Mouse (Mus musculus): ENCODE results near the gene Atrnl1. TPM values are rescaled to one million over a fixed set of nuclear protein-coding genes. Genes with fewer than 3 reads are reported as not detected.
"Not testable (repeated sequence)": the region's sequence is repeated elsewhere in the genome, so short reads cannot be mapped to it uniquely, and the experiment has no call there.

Gene Atrnl1
- polyA plus RNA-seq, 1 experiment from 2014 or later: 2.9 TPM

DNA sequence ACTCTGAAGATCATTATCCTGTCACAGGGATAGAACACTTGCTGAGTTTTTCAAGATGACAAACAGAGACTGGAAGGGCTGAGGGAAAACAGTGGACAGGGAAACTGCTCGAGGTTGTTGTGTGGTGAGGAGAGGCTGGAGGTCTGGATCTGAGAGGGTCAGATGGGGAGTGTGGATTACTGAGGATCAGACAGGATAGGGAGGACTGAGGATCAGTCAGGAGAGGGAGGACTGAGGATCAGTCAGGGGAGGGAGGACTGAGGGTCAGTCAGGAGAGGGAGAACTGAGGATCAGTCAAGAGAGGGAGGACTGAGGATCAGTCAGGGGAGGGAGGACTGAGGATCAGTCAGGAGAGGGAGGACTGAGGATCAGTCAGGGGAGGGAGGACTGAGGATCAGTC lies 269.0 kb downstream of the Atrnl1 start:
- H3K27me3 ChIP-seq (replicated peaks; ENCODE audit: control insufficient read depth, insufficient read depth, low read length); H3K27ac ChIP-seq (ENCODE audit: low read depth, low read length); H3K9ac ChIP-seq (ENCODE audit: low read depth, low read length); H3K9me3 ChIP-seq (ENCODE audit: control insufficient read depth, low read length); H3K36me3 ChIP-seq (ENCODE audit: control insufficient read depth, insufficient read depth, low read length); DNase-seq (ENCODE audit: low spot score); H3K4me3 ChIP-seq (ENCODE audit: low read depth, low read length); ATAC-seq (replicated peaks; ENCODE audit: low FRiP score); H3K4me2 ChIP-seq; H3K4me1 ChIP-seq (replicated peaks; ENCODE audit: control insufficient read depth, insufficient read depth, low read length): not testable (repeated sequence)
- WGBS: 66% methylated on average over 1 of the region's 1 CpGs

DNA sequence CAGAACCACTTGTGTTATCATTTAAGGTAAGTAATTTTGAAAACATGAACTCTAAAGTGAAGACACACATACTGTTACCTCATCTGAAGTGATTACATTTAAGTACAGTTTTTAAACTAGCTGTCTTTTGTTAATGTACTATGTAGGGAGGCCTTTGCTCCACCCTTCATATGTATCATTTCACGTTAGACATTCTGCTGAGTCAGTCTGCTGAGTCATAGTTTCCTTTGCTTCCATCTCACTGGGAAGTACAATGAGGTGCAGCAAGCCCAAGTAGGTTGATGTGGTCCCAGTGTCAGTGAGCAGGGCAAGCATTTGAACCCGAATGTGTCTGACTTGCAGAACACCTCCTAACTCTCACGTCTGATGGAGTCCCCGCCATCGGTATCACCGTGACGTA lies 271.1 kb downstream of the Atrnl1 start:
- no peak overlapping the region for H3K4me3 ChIP-seq (ENCODE audit: low read depth, low read length)
- no peaks in the 10 kb centered on the region for H3K9me3 ChIP-seq (ENCODE audit: control insufficient read depth, low read length)
- ATAC-seq (replicated peaks; ENCODE audit: low FRiP score): peak; percentile 54
- H3K9ac ChIP-seq (ENCODE audit: low read depth, low read length): no peak overlapping the region
- no peak for DNase-seq (ENCODE audit: low spot score)
- H3K4me2 ChIP-seq: no peak overlapping the region
- H3K4me1 ChIP-seq (replicated peaks; ENCODE audit: control insufficient read depth, insufficient read depth, low read length): no peaks in the 10 kb centered on the region
- 81% methylated on average over 7 of the region's 7 CpGs for WGBS
- no peak overlapping the region for H3K27ac ChIP-seq (ENCODE audit: low read depth, low read length)
- no peaks in the 10 kb centered on the region for H3K27me3 ChIP-seq (replicated peaks; ENCODE audit: control insufficient read depth, insufficient read depth, low read length)
- H3K36me3 ChIP-seq (ENCODE audit: control insufficient read depth, insufficient read depth, low read length): no peaks in the 10 kb centered on the region

DNA sequence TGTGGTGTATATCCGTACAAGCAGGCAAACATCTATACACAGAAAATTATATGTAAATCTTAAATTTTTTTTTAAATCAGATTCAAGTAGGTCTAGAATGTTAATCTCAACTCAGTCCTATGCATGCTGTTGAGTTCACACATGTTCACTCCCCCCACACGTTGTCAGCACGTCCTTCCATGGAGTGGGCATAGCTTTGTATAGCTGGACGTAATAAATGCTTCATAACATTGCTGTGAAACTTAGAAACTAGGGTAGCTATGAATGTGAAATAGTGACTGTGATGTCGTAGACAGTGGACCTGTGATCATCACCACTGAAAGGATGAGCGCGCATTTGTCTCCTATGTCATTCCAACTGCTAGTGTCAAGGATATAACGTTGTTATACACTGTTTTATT lies 278.0 kb downstream of the Atrnl1 start:
- Histone ChIP-seq H3K4me1 (replicated peaks; ENCODE audit: control insufficient read depth, insufficient read depth, low read length) (no peaks in the 10 kb centered on the region), H3K27me3 (replicated peaks; ENCODE audit: control insufficient read depth, insufficient read depth, low read length) (no peaks in the 10 kb centered on the region), H3K27ac (ENCODE audit: low read depth, low read length) (no peak overlapping the region), H3K36me3 (ENCODE audit: control insufficient read depth, insufficient read depth, low read length) (no peaks in the 10 kb centered on the region), H3K9ac (ENCODE audit: low read depth, low read length) (no peak overlapping the region), H3K9me3 (ENCODE audit: control insufficient read depth, low read length) (no peaks in the 10 kb centered on the region), H3K4me2 (no peak overlapping the region), H3K4me3 (ENCODE audit: low read depth, low read length) (no peak overlapping the region)
- WGBS: 91% methylated on average over 8 of the region's 8 CpGs
- ATAC-seq (replicated peaks; ENCODE audit: low FRiP score) (no peak), DNase-seq (ENCODE audit: low spot score) (no peak)

DNA sequence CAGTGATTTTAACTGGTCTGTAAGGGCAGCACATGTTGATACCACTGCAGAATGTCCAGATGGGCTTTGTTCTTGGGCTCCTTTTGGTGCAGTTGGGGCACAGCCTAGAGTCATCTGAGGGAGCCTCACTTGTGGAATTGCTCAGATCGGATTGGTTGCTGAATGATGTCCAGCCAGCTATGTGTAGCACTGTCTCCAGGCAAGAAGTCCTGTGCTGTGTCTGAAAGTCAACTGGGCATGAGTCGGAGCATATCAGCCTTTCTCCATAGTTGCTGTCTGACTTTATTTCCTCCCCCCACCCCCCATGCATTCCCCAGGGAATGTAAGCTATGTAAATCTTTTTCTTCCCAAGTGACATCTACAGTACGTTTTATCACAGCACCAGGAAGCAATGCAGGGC lies 278.9 kb downstream of the Atrnl1 start:
- H3K4me2 ChIP-seq: no peak overlapping the region
- 48% methylated on average over 3 of the region's 3 CpGs for WGBS
- DNase-seq (ENCODE audit: low spot score) (no peak), ATAC-seq (replicated peaks; ENCODE audit: low FRiP score) (no peak)
- H3K9ac ChIP-seq (ENCODE audit: low read depth, low read length): no peak overlapping the region
- H3K27ac ChIP-seq (ENCODE audit: low read depth, low read length): no peak overlapping the region
- H3K27me3 ChIP-seq (replicated peaks; ENCODE audit: control insufficient read depth, insufficient read depth, low read length): no peaks in the 10 kb centered on the region
- H3K4me3 ChIP-seq (ENCODE audit: low read depth, low read length): no peak overlapping the region
- H3K9me3 ChIP-seq (ENCODE audit: control insufficient read depth, low read length): no peaks in the 10 kb centered on the region
- no peaks in the 10 kb centered on the region for H3K4me1 ChIP-seq (replicated peaks; ENCODE audit: control insufficient read depth, insufficient read depth, low read length)
- H3K36me3 ChIP-seq (ENCODE audit: control insufficient read depth, insufficient read depth, low read length): no peaks in the 10 kb centered on the region

DNA sequence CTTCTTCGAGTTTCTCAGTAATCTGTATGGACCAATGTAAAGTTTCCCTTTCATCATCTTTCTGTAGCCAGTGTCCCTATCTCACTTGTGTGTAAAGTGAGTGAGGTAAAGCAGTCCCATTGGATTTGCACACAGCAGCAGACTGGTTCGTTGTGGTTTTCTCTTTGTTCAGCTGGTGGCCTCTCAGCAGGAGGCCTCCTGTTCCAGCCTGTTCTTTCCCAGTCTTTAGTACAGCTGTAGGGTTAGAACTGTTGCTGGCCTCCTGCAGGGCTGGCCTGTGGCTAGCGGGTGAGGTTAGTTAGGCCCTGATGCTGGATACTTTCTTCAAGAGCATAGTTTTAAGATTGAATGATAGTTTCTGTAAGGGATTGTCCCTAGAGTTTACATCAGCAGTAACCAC lies 280.1 kb downstream of the Atrnl1 start:
- Histone ChIP-seq H3K4me2 (no peak overlapping the region), H3K4me3 (ENCODE audit: low read depth, low read length) (no peak overlapping the region), H3K9ac (ENCODE audit: low read depth, low read length) (no peak overlapping the region), H3K36me3 (ENCODE audit: control insufficient read depth, insufficient read depth, low read length) (no peaks in the 10 kb centered on the region), H3K4me1 (replicated peaks; ENCODE audit: control insufficient read depth, insufficient read depth, low read length) (no peaks in the 10 kb centered on the region), H3K9me3 (ENCODE audit: control insufficient read depth, low read length) (no peaks in the 10 kb centered on the region), H3K27ac (ENCODE audit: low read depth, low read length) (no peak overlapping the region), H3K27me3 (replicated peaks; ENCODE audit: control insufficient read depth, insufficient read depth, low read length) (no peaks in the 10 kb centered on the region)
- DNase-seq (ENCODE audit: low spot score) (no peak), ATAC-seq (replicated peaks; ENCODE audit: low FRiP score) (no peak)
- WGBS: 59% methylated on average over 3 of the region's 3 CpGs

DNA sequence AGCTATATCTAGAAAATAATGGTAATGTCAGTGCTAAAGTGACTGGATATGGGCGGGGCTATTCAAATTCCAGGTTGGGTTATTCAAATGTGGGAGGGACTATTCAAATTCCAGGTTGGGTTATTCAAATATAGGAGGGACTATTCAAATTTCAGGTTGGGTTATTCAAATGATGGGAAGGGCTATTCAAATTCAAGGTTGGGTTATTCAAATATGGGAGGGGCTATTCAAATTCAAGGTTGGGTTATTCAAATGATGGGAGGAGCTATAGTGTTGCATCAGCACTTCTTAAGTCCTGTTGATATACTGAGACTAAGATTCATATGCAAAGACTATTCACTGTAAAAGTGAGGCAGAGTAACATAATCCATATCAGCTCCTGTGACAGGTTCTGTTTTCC lies 283.4 kb downstream of the Atrnl1 start:
- Histone ChIP-seq H3K4me3 (ENCODE audit: low read depth, low read length) (no peak overlapping the region), H3K27me3 (replicated peaks; ENCODE audit: control insufficient read depth, insufficient read depth, low read length) (no peaks in the 10 kb centered on the region), H3K27ac (ENCODE audit: low read depth, low read length) (no peak overlapping the region), H3K9me3 (ENCODE audit: control insufficient read depth, low read length) (no peaks in the 10 kb centered on the region), H3K9ac (ENCODE audit: low read depth, low read length) (no peak overlapping the region), H3K4me2 (no peak overlapping the region), H3K4me1 (replicated peaks; ENCODE audit: control insufficient read depth, insufficient read depth, low read length) (no peaks in the 10 kb centered on the region), H3K36me3 (ENCODE audit: control insufficient read depth, insufficient read depth, low read length) (no peaks in the 10 kb centered on the region)
- no peak for DNase-seq (ENCODE audit: low spot score)
- peak; percentile 90 for ATAC-seq (replicated peaks; ENCODE audit: low FRiP score)
- 35% methylated on average over 1 of the region's 1 CpGs for WGBS

DNA sequence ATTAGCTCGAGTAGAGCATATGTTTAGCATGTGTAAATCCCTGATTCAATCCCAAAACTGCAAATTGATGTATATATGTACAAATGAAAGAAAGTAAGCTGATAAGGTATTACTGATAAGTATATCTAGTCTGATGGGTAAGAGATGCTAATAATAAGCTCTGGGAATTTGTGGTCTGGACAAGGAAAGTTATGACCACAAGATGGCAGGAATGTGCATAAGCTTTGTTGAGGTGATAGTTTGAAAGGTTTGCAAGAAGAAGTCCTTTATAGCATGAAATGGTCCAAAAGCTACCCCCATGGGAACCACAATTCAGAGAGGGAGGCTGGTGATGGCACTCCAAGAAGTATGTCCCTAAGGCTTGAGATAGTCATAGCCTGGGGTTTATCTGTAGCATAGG lies 289.2 kb downstream of the Atrnl1 start:
- H3K36me3 ChIP-seq (ENCODE audit: control insufficient read depth, insufficient read depth, low read length): no peaks in the 10 kb centered on the region
- H3K9me3 ChIP-seq (ENCODE audit: control insufficient read depth, low read length): no peaks in the 10 kb centered on the region
- ATAC-seq (replicated peaks; ENCODE audit: low FRiP score) (no peak), DNase-seq (ENCODE audit: low spot score) (no peak)
- WGBS: 74% methylated on average over 1 of the region's 1 CpGs
- no peak overlapping the region for H3K9ac ChIP-seq (ENCODE audit: low read depth, low read length)
- no peak overlapping the region for H3K4me2 ChIP-seq
- H3K27ac ChIP-seq (ENCODE audit: low read depth, low read length): no peak overlapping the region
- no peak overlapping the region for H3K4me3 ChIP-seq (ENCODE audit: low read depth, low read length)
- H3K27me3 ChIP-seq (replicated peaks; ENCODE audit: control insufficient read depth, insufficient read depth, low read length): no peaks in the 10 kb centered on the region
- H3K4me1 ChIP-seq (replicated peaks; ENCODE audit: control insufficient read depth, insufficient read depth, low read length): no peaks in the 10 kb centered on the region

DNA sequence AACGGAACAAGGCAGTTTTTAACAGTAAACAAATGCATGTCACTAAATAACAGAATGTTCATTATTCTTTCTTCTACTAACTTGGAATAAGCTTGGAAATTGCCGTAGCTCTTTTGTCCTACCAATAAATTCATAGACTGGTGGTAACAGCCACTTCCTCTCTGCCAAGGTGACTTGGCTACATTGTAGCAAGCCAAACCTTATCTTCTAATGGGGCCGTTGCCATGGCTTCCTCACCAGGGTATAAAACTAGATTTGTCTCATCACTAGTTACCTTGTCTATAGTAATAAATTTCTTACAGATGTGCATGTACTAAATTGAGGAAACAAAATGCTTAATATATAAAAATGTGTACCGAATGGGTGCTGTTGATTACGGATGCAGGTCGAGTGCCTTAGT lies 298.6 kb downstream of the Atrnl1 start:
- WGBS: 86% methylated on average over 6 of the region's 6 CpGs
- no peaks in the 10 kb centered on the region for H3K9me3 ChIP-seq (ENCODE audit: control insufficient read depth, low read length)
- ATAC-seq (replicated peaks; ENCODE audit: low FRiP score): no peak

DNA sequence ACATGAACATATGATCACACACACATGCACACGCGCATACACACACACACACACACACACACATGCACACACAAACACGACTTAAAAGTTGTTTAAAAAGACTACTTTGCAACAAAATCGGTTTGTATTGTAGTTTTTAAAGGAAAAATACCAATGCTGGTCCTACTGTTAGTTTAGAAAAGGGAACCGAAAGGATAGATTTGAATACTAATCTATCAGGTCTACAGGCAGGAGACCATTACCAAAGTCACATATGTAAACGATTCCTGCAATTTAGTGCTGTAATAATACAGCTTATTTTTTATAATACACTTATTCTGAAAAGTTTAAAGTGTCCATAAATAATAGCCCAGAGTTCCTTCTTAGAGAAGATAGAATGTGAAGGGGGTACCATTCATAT lies 299.8 kb downstream of the Atrnl1 start:
- WGBS: 82% methylated on average over 6 of the region's 6 CpGs
- Histone ChIP-seq H3K9me3 (ENCODE audit: control insufficient read depth, low read length) (no peaks in the 10 kb centered on the region), H3K4me3 (ENCODE audit: low read depth, low read length) (no peak overlapping the region)

More for the DNA sequence above, 298.6 kb downstream of the Atrnl1 start:
- no peak for DNase-seq (ENCODE audit: low spot score)
- no peaks in the 10 kb centered on the region for H3K27me3 ChIP-seq (replicated peaks; ENCODE audit: control insufficient read depth, insufficient read depth, low read length)
- no peak overlapping the region for H3K4me3 ChIP-seq (ENCODE audit: low read depth, low read length)
- no peaks in the 10 kb centered on the region for H3K36me3 ChIP-seq (ENCODE audit: control insufficient read depth, insufficient read depth, low read length)
- no peak overlapping the region for H3K27ac ChIP-seq (ENCODE audit: low read depth, low read length)
- H3K4me2 ChIP-seq: no peak overlapping the region
- no peak overlapping the region for H3K9ac ChIP-seq (ENCODE audit: low read depth, low read length)
- H3K4me1 ChIP-seq (replicated peaks; ENCODE audit: control insufficient read depth, insufficient read depth, low read length): no peaks in the 10 kb centered on the region

More for the DNA sequence above, 299.8 kb downstream of the Atrnl1 start:
- DNase-seq (ENCODE audit: low spot score) (no peak), ATAC-seq (replicated peaks; ENCODE audit: low FRiP score) (no peak)
- Histone ChIP-seq H3K36me3 (ENCODE audit: control insufficient read depth, insufficient read depth, low read length) (no peaks in the 10 kb centered on the region), H3K4me1 (replicated peaks; ENCODE audit: control insufficient read depth, insufficient read depth, low read length) (no peaks in the 10 kb centered on the region), H3K4me2 (no peak overlapping the region), H3K9ac (ENCODE audit: low read depth, low read length) (no peak overlapping the region), H3K27ac (ENCODE audit: low read depth, low read length) (no peak overlapping the region), H3K27me3 (replicated peaks; ENCODE audit: control insufficient read depth, insufficient read depth, low read length) (no peaks in the 10 kb centered on the region)
